Mouse (Mus musculus) brain, embryonic 14.5 days (tissue): ENCODE measurements around the gene Chrna1. TPM values are rescaled to one million over a fixed set of nuclear protein-coding genes. Genes with fewer than 3 reads are reported as not detected.
A peak's percentile ranks its signal among the peaks of the same experiment; 100 is the strongest.

Source experiments
- DNase-seq: peaks from one replicate; pipeline ENCODE4 v3.0.0-alpha.2; 2011; ENCODE audit warnings: low read depth
- CTCF ChIP-seq: fragments of 200-500 bp; IDR thresholded peaks from 2 replicates; pipeline ENCODE4 v1.5.1; 2012; ENCODE audit warnings: inconsistent platforms, mild to moderate bottlenecking, moderate library complexity, borderline replicate concordance; ENCODE audit not compliant: insufficient read depth, insufficient read length; ENCODE audit errors: extremely low read depth
- POLR2A ChIP-seq: fragments of 200-500 bp; IDR thresholded peaks from 2 replicates; pipeline ENCODE4 v1.6.1; 2012; ENCODE audit warnings: mild to moderate bottlenecking, inconsistent platforms, borderline replicate concordance; ENCODE audit not compliant: poor library complexity, insufficient read depth, insufficient read length, severe bottlenecking; ENCODE audit errors: extremely low read depth
- polyA plus RNA-seq: library from polyadenylated mRNA; depleted of rRNA; stranded (reverse); fragments of >200 nt; gene quantifications from 2 replicates; pipeline ENCODE4 v1.2.3, GENCODE M21; 2012

Chrna1 gene
- polyA plus RNA-seq, 1 experiment = 0.12 TPM

GRCm38 (mm10) chr2:73590106-73590505 lies 10.0 kb upstream of the Chrna1 start:
- peak; percentile 61 for DNase-seq
- no peak for TF ChIP-seq POLR2A
- TF ChIP-seq CTCF = no peak

DNA sequence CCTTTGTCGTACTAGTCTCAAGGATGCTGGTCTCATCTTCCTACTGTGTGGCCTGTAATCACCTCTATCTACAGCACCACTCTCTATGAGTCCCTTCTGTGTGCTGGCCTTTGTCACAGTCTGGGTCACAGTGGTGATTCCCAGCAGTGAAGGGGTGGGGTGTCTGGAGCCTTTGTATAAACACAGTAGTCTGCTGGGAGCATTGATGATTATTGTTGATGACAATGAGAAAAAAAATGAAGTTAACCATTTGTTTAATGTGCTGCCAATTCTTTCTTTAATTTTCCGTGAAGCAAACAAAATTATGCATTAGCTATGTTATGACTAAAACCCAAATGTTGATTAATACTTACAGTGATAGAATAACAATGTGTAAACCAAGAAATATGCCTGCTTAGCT lies 8.8 kb upstream of the Chrna1 start:
- TF ChIP-seq CTCF (no peak), POLR2A (no peak)

GRCm38 (mm10) chr2:73587109-73587506 lies 7.0 kb upstream of the Chrna1 start:
- no peak for DNase-seq
- TF ChIP-seq POLR2A = no peak
- TF ChIP-seq CTCF = no peak

More for the DNA sequence above, 8.8 kb upstream of the Chrna1 start:
- no peak for DNase-seq

GRCm38 (mm10) chr2:73586392-73587108 lies 6.4 kb upstream of the Chrna1 start:
- TF ChIP-seq POLR2A (no peak), CTCF (no peak)
- peak; percentile 32 for DNase-seq

DNA sequence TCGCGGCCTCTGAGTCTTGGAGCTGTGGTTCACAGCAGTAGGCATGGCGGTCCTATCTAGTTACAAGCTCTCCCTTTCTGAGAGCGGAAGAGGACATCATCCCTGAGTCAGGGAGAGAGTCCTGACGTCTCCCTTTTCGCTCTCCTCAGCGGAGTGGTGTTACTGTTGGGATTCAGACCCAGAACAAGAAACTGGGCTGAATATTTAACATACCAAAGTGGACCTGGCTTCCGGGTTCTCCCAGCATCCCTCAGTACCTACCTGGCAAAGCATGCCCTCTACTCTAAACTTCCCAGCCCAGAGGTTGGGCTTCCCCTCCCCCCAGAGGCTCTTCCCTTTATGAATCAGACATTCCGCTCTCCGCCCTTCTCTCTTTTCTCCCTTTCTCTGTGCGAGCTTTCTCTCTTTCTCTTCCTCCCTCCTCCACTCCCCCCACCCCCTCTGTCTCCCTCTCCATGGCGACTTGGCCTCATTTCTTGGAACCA lies 5.3 kb upstream of the Chrna1 start:
- peak; percentile 26 for DNase-seq
- TF ChIP-seq POLR2A (no peak), CTCF (no peak)

DNA sequence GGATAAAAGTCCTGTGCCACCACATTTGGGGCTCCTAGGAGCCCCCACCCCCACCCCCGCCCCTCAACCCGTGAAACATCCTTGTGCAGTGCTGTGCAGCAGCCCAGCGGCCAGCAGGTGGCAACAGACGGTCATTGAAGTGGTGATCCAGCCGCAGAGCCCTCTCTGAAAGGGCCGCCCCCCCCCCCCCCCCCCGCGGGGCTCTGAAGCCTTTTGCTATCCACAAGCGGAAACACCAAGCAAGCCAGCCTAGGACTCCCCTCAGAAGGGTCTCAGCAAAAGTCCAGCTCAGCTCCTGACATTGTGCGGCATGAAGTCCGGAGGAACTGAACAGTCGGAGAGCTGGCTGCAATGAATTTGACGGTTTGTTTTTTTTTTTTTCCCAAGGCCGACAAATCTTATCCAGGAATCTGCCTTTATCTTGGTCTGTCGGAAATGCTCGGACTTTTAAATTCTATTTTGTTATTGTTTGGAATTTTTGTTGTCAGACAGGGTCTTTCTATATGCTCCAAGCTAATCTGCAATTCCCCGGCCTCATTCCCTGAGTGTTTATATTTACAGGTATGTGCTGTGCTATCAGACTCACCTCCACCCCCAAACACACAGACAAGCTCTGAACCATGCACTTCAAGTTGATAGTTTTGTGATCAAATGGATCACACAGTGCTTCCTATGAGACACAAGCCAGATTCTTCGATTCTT lies 4.7 kb upstream of the Chrna1 start:
- peak; percentile 89 for DNase-seq
- TF ChIP-seq CTCF = peak; percentile 73
- no peak for TF ChIP-seq POLR2A

GRCm38 (mm10) chr2:73580720-73581119 lies 582 bp upstream of the Chrna1 start:
- no peak for DNase-seq
- no peak for TF ChIP-seq POLR2A
- TF ChIP-seq CTCF = no peak

GRCm38 (mm10) chr2:73579168-73579567 lies 970 bp downstream of the Chrna1 start:
- TF ChIP-seq CTCF = no peak
- no peak for TF ChIP-seq POLR2A
- DNase-seq = no peak

GRCm38 (mm10) chr2:73574418-73574817 lies 5.7 kb downstream of the Chrna1 start:
- TF ChIP-seq POLR2A (no peak), CTCF (no peak)

GRCm38 (mm10) chr2:73573556-73573955 lies 6.6 kb downstream of the Chrna1 start:
- no peak for DNase-seq
- no peak for TF ChIP-seq CTCF
- TF ChIP-seq POLR2A = no peak

More at GRCm38 (mm10) chr2:73574418-73574817, 5.7 kb downstream of the Chrna1 start:
- DNase-seq = no peak

GRCm38 (mm10) chr2:73572539-73573372 lies 7.4 kb downstream of the Chrna1 start:
- DNase-seq = peak; percentile 99
- no peak for TF ChIP-seq POLR2A
- TF ChIP-seq CTCF = peak; percentile 97
